Mouse (Mus musculus) bone marrow macrophage, adult 2 months (primary cell): Measurements from ENCODE around the gene Ctnnal1.

Source experiments
- CTCF ChIP-seq: IDR thresholded peaks from 2 replicates; pipeline ENCODE4 v1.5.1; 2012; ENCODE audit warnings: low read depth, mild to moderate bottlenecking, low read length, moderate library complexity
- POLR2A ChIP-seq: IDR thresholded peaks from 2 replicates; pipeline ENCODE4 v1.6.1; 2012; ENCODE audit warnings: mild to moderate bottlenecking, low read depth, low read length, borderline replicate concordance

DNA sequence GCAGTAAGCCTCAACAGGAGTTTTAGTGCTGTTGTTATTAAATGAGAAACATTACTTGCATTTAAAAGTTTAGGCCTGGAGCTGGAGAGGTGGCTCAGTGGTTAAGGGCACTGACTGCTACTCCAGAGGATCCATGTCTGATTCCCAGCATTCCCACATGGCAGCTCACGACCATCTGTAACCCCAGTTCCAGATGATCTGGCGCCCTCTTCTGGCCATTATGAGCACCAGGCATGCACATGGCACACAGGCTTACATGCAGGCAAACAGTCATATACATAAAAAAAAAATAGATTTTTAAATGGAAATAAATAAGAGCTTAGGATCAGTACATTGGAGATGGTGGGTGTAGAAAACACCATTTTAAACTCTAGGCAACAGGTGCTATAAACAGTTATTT is 21.0 kb downstream of the Ctnnal1 start:
- TF ChIP-seq CTCF (no peak), POLR2A (no peak)
